In the genomic region with DNA sequence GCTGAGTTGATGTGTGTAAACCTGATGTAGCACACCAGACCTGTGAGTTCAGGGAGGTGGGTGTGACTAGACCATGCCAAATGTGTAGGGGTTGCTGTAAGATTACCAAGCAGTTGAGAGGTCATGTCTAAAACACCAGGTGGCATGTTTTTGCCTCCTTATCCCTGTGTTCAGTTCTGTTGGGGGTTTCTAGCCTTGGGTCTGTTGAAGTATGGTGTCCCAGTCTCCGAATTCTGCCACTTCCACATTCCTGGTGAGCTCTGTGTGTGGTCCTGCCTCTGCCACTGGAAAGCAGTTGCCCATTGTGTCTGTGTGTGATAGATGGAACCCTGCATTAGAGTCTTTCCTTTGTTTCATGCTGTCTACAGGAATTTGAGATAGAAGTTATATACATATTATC, we compare ENCODE assay signal across 8 mouse cellular contexts. TPM values are rescaled to one million over a fixed set of nuclear protein-coding genes. Genes with fewer than 3 reads are reported as not detected.
A peak's percentile ranks its signal among the peaks of the same experiment; 100 is the strongest.
DNase-seq lines count a peak whose midpoint lies in the region; ATAC-seq and TF ChIP-seq lines count a peak whose summit lies in the region.

No protein-coding gene starts in this region.

- H3K27me3 ChIP-seq in heart, embryonic 13.5 days (replicated peaks), result no peaks in the 10 kb centered on the region
- no peaks in the 10 kb centered on the region for H3K27me3 ChIP-seq in embryonic facial prominence, embryonic 12.5 days
- H3K27me3 ChIP-seq in intestine, postnatal 0 days (replicated peaks; ENCODE audit: control insufficient read depth, insufficient read depth, low read length), result no peaks in the 10 kb centered on the region
- H3K27me3 ChIP-seq in neural tube, embryonic 11.5 days (ENCODE audit: control insufficient read depth, insufficient read depth, low read length), result no peaks in the 10 kb centered on the region

- H3K27ac ChIP-seq in heart, embryonic 13.5 days (replicated peaks), result no peak overlapping the region
- H3K27ac ChIP-seq in embryonic facial prominence, embryonic 12.5 days, result no peak overlapping the region
- H3K27ac ChIP-seq in intestine, postnatal 0 days (ENCODE audit: low read depth, low read length), result peak overlapping the region; percentile 41
- no peak overlapping the region for H3K27ac ChIP-seq in neural tube, embryonic 11.5 days (ENCODE audit: low read depth, low read length)

- H3K4me3 ChIP-seq in heart, embryonic 13.5 days, result peak overlapping the region; percentile 76
- H3K4me3 ChIP-seq in embryonic facial prominence, embryonic 12.5 days, result peak overlapping the region; percentile 80
- peak overlapping the region; percentile 81 for H3K4me3 ChIP-seq in intestine, postnatal 0 days (ENCODE audit: low read depth, low read length)
- peak overlapping the region; percentile 44 for H3K4me3 ChIP-seq in neural tube, embryonic 11.5 days (ENCODE audit: low read depth, low read length)

- H3K9me3 ChIP-seq in heart, embryonic 13.5 days, result no peaks in the 10 kb centered on the region
- no peaks in the 10 kb centered on the region for H3K9me3 ChIP-seq in embryonic facial prominence, embryonic 12.5 days
- H3K9me3 ChIP-seq in intestine, postnatal 0 days (ENCODE audit: control insufficient read depth), result no peaks in the 10 kb centered on the region
- H3K9me3 ChIP-seq in neural tube, embryonic 11.5 days (ENCODE audit: control insufficient read depth, low read length), result no peaks in the 10 kb centered on the region

- H3K4me2 ChIP-seq in heart, embryonic 13.5 days, result peak overlapping the region; percentile 87
- H3K4me2 ChIP-seq in embryonic facial prominence, embryonic 12.5 days (replicated peaks), result peak overlapping the region; percentile 70
- H3K4me2 ChIP-seq in intestine, postnatal 0 days (replicated peaks; ENCODE audit: low read depth), result peak overlapping the region; percentile 82
- peak overlapping the region; percentile 62 for H3K4me2 ChIP-seq in neural tube, embryonic 11.5 days (ENCODE audit: low read depth)

- no peak for TF ChIP-seq CTCF in intestine, postnatal 0 days (IDR thresholded peaks at IDR 0.05; ENCODE audit: low read depth)

- no peak for ATAC-seq in heart, embryonic 13.5 days (ENCODE audit: extremely low read depth, insufficient number of reproducible peaks, low FRiP score, low TSS enrichment)
- ATAC-seq in embryonic facial prominence, embryonic 12.5 days (ENCODE audit: insufficient number of reproducible peaks, insufficient read depth, low FRiP score, low TSS enrichment), result no peak
- no peak for ATAC-seq in intestine, postnatal 0 days
- ATAC-seq in neural tube, embryonic 11.5 days (ENCODE audit: insufficient read depth, low FRiP score, low TSS enrichment), result no peak

- DNase-seq in heart, adult 18-20 months, result no peak
- peak; percentile 26 for DNase-seq in neural tube, embryonic 11.5 days (ENCODE audit: low spot score)
- DNase-seq in spleen, adult 18-20 months, result no peak
- DNase-seq in thymus, postnatal 10 days (ENCODE audit: low spot score in 2 of 2), result no peak
- DNase-seq in adrenal gland, postnatal 4 days (ENCODE audit: low spot score in 2 of 2), result no peak

- 33% methylated on average over 1 of the region's 1 CpGs for WGBS in heart, embryonic 13.5 days
- WGBS in embryonic facial prominence, embryonic 12.5 days, result 24% methylated on average over 1 of the region's 1 CpGs
- 53% methylated on average over 1 of the region's 1 CpGs for WGBS in intestine, postnatal 0 days
- WGBS in neural tube, embryonic 11.5 days, result 11% methylated on average over 1 of the region's 1 CpGs

- peak overlapping the region; percentile 86 for H3K9ac ChIP-seq in heart, embryonic 13.5 days
- peak overlapping the region; percentile 84 for H3K9ac ChIP-seq in embryonic facial prominence, embryonic 12.5 days
- H3K9ac ChIP-seq in intestine, postnatal 0 days (ENCODE audit: low read depth, low read length), result no peak overlapping the region
- no peak overlapping the region for H3K9ac ChIP-seq in neural tube, embryonic 11.5 days (ENCODE audit: low read length)

- H3K4me1 ChIP-seq in heart, embryonic 13.5 days, result peaks cover 23% of the 10 kb centered on the region
- H3K4me1 ChIP-seq in embryonic facial prominence, embryonic 12.5 days, result peaks cover 14% of the 10 kb centered on the region
- peaks cover 13% of the 10 kb centered on the region for H3K4me1 ChIP-seq in intestine, postnatal 0 days (replicated peaks; ENCODE audit: control insufficient read depth, insufficient read depth, low read length)
- peaks cover 8% of the 10 kb centered on the region for H3K4me1 ChIP-seq in neural tube, embryonic 11.5 days (ENCODE audit: control insufficient read depth, insufficient read depth, low read length)

- H3K36me3 ChIP-seq in heart, embryonic 13.5 days, result 0 out of 2 replicates have a peak, but pooled peaks cover 5% of the 10 kb centered on the region
- no peaks in the 10 kb centered on the region for H3K36me3 ChIP-seq in embryonic facial prominence, embryonic 12.5 days
- H3K36me3 ChIP-seq in intestine, postnatal 0 days (ENCODE audit: control insufficient read depth, insufficient read depth), result no peaks in the 10 kb centered on the region
- H3K36me3 ChIP-seq in neural tube, embryonic 11.5 days (ENCODE audit: control insufficient read depth, insufficient read depth, low read length), result no peaks in the 10 kb centered on the region

RNA-seq across cellular contexts. Expression of gene Aco1, which starts 1.7 kb away (rescaled TPM):
- polyA plus RNA-seq in heart, embryonic 13.5 days (2015; fragmentation: Nextera tagmentation; extraction: Ambion mirVana), result 27.0 and 29.4 TPM in 2 replicates
- 10 to 100 TPM; 28.6 to 34.8 TPM for total RNA-seq in heart, adult 18-20 months (2021)
- polyA plus RNA-seq in embryonic facial prominence, embryonic 12.5 days (2016; fragmentation: Nextera tagmentation; extraction: Ambion mirVana), result 56.8 and 57.9 TPM in 2 replicates
- polyA plus RNA-seq in intestine, postnatal 0 days (2015; fragmentation: Nextera tagmentation; extraction: Ambion mirVana), result 55.6 and 61.3 TPM in 2 replicates
- 61.4 and 65.4 TPM in 2 replicates for polyA plus RNA-seq in neural tube, embryonic 11.5 days (2014; fragmentation: Nextera tagmentation; extraction: Ambion mirVana)
- total RNA-seq in adrenal gland, postnatal 4 days (2021), result 100 to 1,000 TPM; 133 to 144 TPM

Comparison
In these comparisons a context has a peak if more than half of its experiments do, and no peak if none do; other contexts are left out.
1. H3K9ac ChIP-seq: peak in heart, embryonic 13.5 days (single experiment) and embryonic facial prominence, embryonic 12.5 days (single experiment); none in intestine, postnatal 0 days (single experiment) and neural tube, embryonic 11.5 days (single experiment).
2. Peak in every context shown above with its lines, with median percentiles within 50 percentile points of each other: H3K4me2 ChIP-seq and H3K4me3 ChIP-seq.